Mouse (Mus musculus) 416B (cell line): Measurements from ENCODE around the gene Cad.
A peak's percentile ranks its signal among the peaks of the same experiment; 100 is the strongest.

Experiments
- DNase-seq: peaks from one replicate; pipeline ENCODE4 v3.0.0; 2011; ENCODE audit warnings: low read depth

Cad gene

GRCm38 (mm10) chr5:31110781-31111180, 56.2 kb downstream of the Cad start:
- peak; percentile 46 for DNase-seq

- DNase-seq, result no peak
Measured at GRCm38 (mm10) chr5:31116354-31116753, 61.8 kb downstream of the Cad start, which contains the start of gene Trim54. Gene Trim54, plus strand, starts transcription at chr5:31116712.

DNA sequence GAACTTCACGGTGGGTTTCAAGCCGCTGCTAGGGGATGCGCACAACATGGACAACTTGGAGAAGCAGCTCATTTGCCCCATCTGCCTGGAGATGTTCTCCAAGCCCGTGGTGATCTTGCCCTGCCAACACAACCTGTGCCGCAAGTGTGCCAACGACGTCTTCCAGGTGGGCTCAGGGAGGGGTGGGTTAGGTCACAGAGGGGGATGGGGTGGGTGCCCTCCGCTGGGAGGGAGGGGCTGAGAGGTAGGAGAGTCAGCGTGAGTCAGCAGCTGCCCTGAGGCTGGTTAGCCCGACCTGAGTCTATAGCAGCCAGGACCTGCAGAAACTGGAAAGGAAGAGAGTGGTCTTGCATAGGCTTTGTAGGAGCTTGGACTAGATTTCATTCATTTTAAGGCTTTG, 62.3 kb downstream of the Cad start:
- DNase-seq, result no peak

DNA sequence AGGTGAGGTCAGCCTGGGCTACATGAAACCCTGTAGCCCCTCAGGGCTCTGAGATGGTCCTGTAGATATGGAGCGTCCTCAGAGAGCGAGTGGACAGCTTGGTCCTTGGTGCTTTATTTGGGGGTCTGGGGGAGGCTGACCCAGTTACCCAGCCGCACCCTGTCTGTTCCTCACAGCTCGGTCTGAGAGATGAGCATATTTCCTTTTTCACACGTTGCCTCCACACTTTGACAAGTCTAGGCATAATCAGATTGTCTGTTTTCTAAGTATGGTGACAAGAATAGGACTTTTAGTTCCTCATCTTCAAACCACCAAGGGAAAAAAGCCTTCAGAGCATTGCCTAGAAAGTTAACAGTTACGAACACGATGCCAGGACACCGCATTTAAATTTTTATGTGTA, 66.5 kb downstream of the Cad start:
- DNase-seq, result no peak

- DNase-seq, result no peak
Measured at GRCm38 (mm10) chr5:31123481-31123880, 68.9 kb downstream of the Cad start.

DNA sequence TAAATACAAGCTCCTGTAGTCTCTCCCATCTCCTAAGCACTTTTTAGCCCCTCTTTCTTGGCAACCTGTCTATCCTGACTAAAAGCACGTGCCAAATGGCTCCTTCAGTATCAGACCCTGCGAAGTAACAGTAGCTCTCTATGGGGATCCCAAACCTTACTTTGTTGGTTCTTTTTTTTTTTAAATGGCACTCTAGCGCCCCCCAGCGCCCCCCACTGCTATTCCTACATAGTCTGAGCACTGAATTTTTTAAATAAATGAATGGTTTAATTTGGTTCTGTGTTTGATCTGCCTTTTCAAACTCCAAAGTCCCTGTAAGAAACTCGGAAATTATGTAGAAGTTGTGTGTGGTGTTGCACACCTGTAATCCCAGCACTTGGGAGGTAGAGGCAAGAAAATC, 71.5 kb downstream of the Cad start:
- peak; percentile 37 for DNase-seq
